Mouse (Mus musculus): ENCODE results near the gene H6pd. TPM values are rescaled to one million over a fixed set of nuclear protein-coding genes. Genes with fewer than 3 reads are reported as not detected.
A peak's percentile ranks its signal among the peaks of the same experiment; 100 is the strongest.

H6pd gene
- polyA plus RNA-seq, 1 experiment from 2014 or later: 1.9 TPM

DNA sequence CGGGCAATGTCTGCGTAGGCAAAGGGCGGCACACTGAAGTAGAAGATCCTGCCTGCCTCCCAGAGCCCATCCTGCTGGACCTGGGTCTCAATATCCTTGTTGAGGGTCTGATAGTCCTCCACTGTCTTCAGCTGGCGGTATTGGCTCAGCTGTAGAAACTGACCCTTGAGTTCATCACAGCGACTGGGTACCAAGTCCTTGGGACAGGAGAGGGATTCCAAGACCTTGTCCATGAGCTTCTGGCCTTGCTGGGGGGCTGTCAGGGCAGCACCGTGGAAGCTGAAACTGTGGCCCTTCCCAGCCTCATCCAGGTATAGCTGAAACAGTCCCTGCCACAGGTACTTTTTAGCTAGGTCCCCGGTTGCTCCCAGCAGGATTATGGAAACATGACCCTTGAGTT is 12.9 kb downstream of the H6pd start:
- peaks cover 9% of the 10 kb centered on the region for H3K27me3 ChIP-seq
- H3K4me1 ChIP-seq (replicated peaks): peaks cover 5% of the 10 kb centered on the region
- H3K4me2 ChIP-seq (replicated peaks): no peak overlapping the region
- no peak for ATAC-seq
- 87% methylated on average over 7 of the region's 7 CpGs for WGBS
- H3K4me3 ChIP-seq (replicated peaks): no peak overlapping the region
- H3K36me3 ChIP-seq: no peaks in the 10 kb centered on the region
- H3K27ac ChIP-seq: no peak overlapping the region
- no peak overlapping the region for H3K9ac ChIP-seq (replicated peaks)
- no peaks in the 10 kb centered on the region for H3K9me3 ChIP-seq

DNA sequence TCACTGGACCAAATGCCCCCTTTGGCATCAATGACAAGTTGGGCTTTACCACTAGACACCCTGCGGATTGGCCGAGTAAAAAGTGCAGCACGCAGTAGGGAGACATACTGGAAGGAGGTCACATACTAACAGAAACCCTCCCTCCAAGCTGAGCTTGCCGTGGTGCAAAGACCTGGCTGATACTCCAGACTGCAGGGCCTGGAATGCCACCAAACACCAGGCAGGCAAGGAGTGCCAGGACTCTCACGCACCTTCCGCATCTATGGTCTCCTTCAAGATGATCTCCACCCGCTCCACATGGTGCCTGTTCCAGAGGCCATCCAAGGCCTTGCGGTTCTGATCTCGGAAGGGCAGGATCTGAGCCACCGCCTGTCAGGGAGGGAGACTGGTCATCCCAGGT is 14.6 kb downstream of the H6pd start:
- no peak for ATAC-seq
- H3K4me1 ChIP-seq (replicated peaks): peaks cover 19% of the 10 kb centered on the region
- no peaks in the 10 kb centered on the region for H3K36me3 ChIP-seq
- H3K9ac ChIP-seq (replicated peaks): no peak overlapping the region
- H3K4me2 ChIP-seq (replicated peaks): no peak overlapping the region
- peaks cover 16% of the 10 kb centered on the region for H3K27me3 ChIP-seq
- WGBS: 90% methylated on average over 10 of the region's 10 CpGs
- H3K4me3 ChIP-seq (replicated peaks): no peak overlapping the region
- H3K27ac ChIP-seq: no peak overlapping the region
- no peaks in the 10 kb centered on the region for H3K9me3 ChIP-seq

DNA sequence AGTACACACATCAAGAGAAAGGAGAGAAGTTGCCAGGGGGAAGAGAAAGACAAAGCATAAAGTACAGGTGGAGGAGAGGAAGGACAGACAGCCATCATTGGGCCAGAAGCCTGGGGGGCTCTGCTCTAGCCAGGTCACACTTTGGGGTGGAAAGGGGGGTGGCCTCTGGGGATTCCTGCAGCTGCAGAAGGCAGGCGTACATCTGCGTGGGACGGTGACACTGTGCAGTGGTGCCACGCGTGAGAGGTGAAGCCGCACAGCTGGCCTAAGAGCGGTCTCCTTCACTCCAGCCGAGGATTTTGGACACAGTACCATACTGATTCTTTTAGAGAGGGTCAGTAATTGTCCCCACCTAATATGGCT is 16.2 kb downstream of the H6pd start:
- no peaks in the 10 kb centered on the region for H3K36me3 ChIP-seq
- no peak overlapping the region for H3K27ac ChIP-seq
- no peak overlapping the region for H3K4me2 ChIP-seq (replicated peaks)
- no peak for ATAC-seq
- no peak overlapping the region for H3K4me3 ChIP-seq (replicated peaks)
- peaks cover 16% of the 10 kb centered on the region for H3K27me3 ChIP-seq
- peaks cover 27% of the 10 kb centered on the region for H3K4me1 ChIP-seq (replicated peaks)
- WGBS: 92% methylated on average over 8 of the region's 8 CpGs
- H3K9me3 ChIP-seq: no peaks in the 10 kb centered on the region
- H3K9ac ChIP-seq (replicated peaks): no peak overlapping the region

DNA sequence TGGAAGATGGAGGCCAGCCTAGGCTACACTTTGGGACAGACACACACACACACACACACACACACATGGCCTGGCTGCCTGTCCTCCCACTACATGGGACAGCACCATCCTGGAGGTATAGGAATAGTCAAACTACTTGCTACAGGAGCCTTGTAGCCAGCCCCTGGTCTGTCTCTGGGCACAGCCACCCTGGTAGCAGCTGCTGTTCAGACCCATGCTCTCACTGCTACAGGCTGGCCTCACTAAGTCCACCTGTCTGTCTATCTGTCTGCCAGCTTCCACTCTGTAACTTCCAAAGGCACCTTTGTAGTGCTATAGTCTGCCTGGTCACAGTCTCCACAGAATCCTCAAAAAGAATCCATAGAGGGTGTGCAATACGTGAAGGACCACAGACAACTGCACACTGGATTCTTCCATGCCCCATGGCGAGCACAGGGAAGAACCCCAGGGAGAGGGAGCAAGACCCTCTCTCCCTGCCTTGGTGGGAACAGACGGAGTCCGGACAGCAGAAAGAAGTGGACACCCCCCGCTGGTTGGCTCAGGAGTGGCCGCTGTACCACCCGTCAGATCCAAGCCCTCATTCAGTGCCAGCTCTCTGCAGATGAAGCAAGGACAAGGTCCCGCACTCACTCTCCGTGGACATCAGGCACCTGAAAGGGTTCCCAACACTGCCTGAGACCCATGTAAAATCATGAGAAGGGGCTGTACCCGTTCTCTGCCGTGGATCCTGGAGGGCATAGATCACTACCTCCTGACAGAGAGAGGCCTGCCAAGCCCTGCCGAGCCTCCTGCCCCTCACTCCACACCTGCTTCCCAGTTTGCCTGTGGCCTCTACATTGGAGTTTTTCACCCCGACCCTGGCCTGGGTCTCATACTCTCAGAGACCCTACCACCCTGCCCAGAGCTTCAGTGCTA is 16.8 kb downstream of the H6pd start:
- 75% methylated on average over 13 of the region's 13 CpGs for WGBS
- no peaks in the 10 kb centered on the region for H3K36me3 ChIP-seq
- H3K27me3 ChIP-seq: peaks cover 16% of the 10 kb centered on the region
- H3K9ac ChIP-seq (replicated peaks): no peak overlapping the region
- no peak overlapping the region for H3K4me2 ChIP-seq (replicated peaks)
- H3K4me1 ChIP-seq (replicated peaks): peaks cover 27% of the 10 kb centered on the region
- no peaks in the 10 kb centered on the region for H3K9me3 ChIP-seq
- no peak for ATAC-seq
- no peak overlapping the region for H3K27ac ChIP-seq
- no peak overlapping the region for H3K4me3 ChIP-seq (replicated peaks)

DNA sequence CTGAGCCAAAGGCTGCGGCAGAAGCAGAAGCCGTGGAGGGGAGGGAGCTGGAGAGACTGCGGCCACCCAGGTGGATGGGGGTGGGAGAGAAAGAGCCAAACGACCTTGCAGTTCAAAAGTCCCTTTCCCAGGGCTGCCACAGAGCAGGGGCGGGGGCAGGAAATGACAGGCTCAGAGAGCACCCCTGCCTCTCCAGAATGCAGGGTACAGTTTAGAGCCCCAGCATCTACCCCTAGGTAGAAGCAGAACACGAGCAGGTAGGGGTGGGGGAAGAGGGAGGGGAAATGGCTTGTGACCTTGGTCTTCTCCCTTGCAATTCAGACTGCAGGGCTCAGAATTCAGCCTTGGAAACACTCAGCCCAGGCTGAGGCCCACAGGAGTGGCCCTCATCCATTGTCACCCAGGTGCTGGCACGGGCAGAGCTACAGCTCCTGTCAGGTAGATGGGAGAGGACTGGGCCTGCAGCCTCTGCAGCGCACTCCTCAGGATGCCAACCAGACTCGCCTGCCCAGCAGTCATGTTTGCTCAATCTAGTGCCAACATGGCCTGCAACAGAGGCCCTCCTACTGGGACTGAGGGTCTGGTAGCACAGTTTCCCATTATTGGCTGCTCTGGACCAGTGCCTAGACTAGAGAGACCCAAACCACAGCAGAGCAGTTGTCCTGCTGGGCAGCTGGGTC is 17.7 kb downstream of the H6pd start:
- peaks cover 27% of the 10 kb centered on the region for H3K4me1 ChIP-seq (replicated peaks)
- no peak for ATAC-seq
- peaks cover 16% of the 10 kb centered on the region for H3K27me3 ChIP-seq
- 32% methylated on average over 9 of the region's 9 CpGs for WGBS
- H3K9me3 ChIP-seq: no peaks in the 10 kb centered on the region
- H3K27ac ChIP-seq: no peak overlapping the region
- H3K4me2 ChIP-seq (replicated peaks): no peak overlapping the region
- H3K4me3 ChIP-seq (replicated peaks): no peak overlapping the region
- no peak overlapping the region; the same call in 1 of the 2 replicates for H3K9ac ChIP-seq (replicated peaks)
- H3K36me3 ChIP-seq: no peaks in the 10 kb centered on the region

DNA sequence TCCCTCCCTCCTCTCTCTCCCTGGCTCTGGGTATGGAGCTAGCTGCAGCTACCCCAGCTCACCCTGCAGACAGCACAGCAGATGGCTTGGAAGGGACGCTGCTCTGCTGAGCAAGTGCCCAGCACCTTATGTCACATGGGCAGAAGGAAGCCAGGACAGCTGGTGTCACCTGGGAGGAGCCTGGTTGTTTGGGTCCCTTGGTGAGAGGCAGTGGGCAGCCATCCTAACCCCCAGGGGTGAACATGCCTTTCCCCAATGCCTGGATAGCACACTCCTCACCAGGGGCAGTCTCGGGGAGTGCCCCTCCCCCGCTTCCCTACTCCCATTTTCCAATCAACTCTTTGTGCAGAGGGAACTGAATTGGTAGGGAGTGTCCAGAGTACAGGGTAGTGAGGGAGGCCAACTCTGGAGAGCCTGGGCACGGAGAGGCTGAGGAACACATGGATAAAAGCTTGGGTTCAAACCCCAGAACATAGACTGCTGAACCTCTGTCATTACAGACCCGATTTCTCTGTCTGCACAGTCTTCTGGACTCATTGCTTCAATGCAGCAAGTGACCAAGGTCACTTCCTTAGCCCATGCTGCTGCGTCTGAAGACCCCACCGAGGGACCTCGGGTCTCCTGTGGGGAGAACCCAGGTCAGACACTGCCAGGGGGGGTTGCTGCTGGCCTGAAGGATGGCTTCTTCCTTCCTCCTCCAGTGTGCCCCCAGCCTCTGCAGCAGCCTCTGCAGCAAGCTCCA is 18.4 kb downstream of the H6pd start:
- 10% methylated on average over 8 of the region's 8 CpGs for WGBS
- Histone ChIP-seq H3K9me3 (no peaks in the 10 kb centered on the region), H3K4me3 (replicated peaks) (no peak overlapping the region), H3K4me1 (replicated peaks) (peaks cover 27% of the 10 kb centered on the region), H3K36me3 (no peaks in the 10 kb centered on the region), H3K9ac (replicated peaks) (no peak overlapping the region; the same call in 1 of the 2 replicates), H3K27ac (no peak overlapping the region), H3K27me3 (peaks cover 16% of the 10 kb centered on the region), H3K4me2 (replicated peaks) (no peak overlapping the region)
- peak; percentile 70 for ATAC-seq

DNA sequence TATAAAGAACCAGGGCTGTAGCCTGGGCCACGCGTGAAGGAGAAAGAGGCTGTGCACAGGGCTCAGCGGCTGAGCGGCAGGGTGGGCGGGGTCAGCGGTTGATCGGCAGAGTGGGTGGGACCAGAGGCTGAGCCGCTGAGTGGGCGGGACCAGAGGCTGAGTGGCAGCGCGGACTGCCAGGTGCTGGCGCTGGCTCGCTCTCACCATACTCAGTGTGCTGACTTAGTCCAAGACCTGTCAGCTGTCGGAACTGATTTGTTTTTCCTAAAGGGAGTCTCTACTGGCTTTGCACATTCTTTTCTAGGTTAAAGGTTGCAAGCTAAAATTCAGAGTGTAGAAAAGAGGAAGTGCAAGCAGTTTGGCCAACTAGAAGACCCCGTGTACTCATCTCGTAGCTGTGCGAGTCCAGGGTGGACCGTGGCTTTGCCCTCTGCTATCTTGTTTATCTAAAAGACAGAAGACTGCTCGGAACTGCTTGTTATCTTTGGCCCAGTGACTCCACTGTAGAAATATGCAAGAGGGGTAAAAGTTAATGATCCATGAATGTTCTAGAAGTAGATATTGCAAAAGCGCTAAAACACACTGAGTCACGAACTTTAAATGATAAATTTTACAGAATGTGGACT is 19.8 kb downstream of the H6pd start:
- Histone ChIP-seq H3K9me3 (no peaks in the 10 kb centered on the region), H3K4me2 (replicated peaks) (peak overlapping the region; percentile 52), H3K27me3 (peaks cover 16% of the 10 kb centered on the region), H3K27ac (peak overlapping the region; percentile 14; the same call in 1 of the 2 replicates), H3K36me3 (no peaks in the 10 kb centered on the region), H3K4me1 (replicated peaks) (peaks cover 27% of the 10 kb centered on the region), H3K9ac (replicated peaks) (peak overlapping the region; percentile 34; the same call in 1 of the 2 replicates), H3K4me3 (replicated peaks) (peak overlapping the region; percentile 21)
- peak; percentile 93 for ATAC-seq
- WGBS: 11% methylated on average over 21 of the region's 21 CpGs

DNA sequence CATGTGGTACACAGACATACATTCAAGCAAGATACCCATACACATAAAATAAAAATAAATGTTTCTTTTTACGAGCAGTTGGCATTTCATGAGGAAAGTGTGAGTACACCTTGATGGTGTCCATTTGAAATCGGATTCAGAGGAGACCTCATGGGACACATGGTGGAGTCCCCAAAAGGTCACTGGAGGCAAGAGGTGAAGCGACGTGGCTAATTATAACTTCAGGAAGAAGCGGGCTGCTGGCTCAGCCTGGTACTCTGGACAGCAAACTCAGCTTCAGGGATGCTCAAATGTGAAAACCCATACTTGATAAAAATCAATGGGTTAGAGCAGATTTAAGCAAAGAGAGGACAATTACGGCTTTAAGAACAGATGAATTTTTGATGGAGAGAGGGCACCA is 20.5 kb downstream of the H6pd start:
- Histone ChIP-seq H3K9ac (replicated peaks) (no peak overlapping the region), H3K4me2 (replicated peaks) (peak overlapping the region; percentile 52), H3K4me3 (replicated peaks) (peak overlapping the region; percentile 21), H3K36me3 (no peaks in the 10 kb centered on the region), H3K27ac (0 out of 2 replicates have a peak overlapping the region, but pooled peaks have one; percentile 14), H3K27me3 (peaks cover 16% of the 10 kb centered on the region), H3K4me1 (replicated peaks) (peaks cover 27% of the 10 kb centered on the region), H3K9me3 (no peaks in the 10 kb centered on the region)
- 73% methylated on average over 6 of the region's 6 CpGs for WGBS
- ATAC-seq: no peak

DNA sequence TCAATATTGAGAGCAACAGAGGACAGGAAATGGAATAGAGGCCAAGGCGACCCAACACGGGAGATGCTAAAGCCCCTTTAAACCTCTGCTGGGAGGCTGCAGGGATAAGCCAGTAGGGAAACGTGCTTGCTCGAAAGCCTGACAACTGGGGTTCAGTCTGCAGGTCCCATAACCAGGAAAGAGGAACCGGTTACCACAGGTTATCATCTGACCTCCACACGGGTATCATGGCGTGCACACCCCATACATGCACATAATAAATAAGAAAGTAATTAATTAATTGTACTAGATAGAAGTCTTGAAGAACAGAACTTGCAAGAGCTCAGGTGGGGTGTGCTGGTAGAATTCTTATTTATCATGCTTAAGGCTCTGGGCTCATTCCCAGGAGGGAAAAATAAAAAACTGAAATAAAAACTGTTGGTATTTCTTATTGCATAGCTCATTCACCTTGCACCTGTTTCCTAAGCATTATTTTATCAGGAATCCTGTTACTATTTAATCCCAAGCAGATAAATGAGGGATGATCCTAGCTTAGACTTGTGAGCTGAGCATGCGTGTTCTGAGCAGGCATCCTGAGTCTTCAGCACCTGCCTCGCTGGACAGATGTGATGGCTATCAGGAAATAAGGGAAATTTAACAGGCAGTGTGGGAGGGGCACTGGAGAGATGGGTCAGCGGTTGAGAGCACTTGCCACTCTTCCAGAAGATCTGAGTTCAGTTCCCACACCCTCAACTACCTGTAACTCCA is 22.0 kb downstream of the H6pd start:
- ATAC-seq: no peak
- Histone ChIP-seq H3K4me3 (replicated peaks) (no peak overlapping the region), H3K27ac (no peak overlapping the region), H3K9me3 (no peaks in the 10 kb centered on the region), H3K4me1 (replicated peaks) (peaks cover 27% of the 10 kb centered on the region), H3K4me2 (replicated peaks) (no peak overlapping the region), H3K27me3 (peaks cover 16% of the 10 kb centered on the region), H3K9ac (replicated peaks) (no peak overlapping the region), H3K36me3 (no peaks in the 10 kb centered on the region)
- WGBS: 75% methylated on average over 10 of the region's 10 CpGs

DNA sequence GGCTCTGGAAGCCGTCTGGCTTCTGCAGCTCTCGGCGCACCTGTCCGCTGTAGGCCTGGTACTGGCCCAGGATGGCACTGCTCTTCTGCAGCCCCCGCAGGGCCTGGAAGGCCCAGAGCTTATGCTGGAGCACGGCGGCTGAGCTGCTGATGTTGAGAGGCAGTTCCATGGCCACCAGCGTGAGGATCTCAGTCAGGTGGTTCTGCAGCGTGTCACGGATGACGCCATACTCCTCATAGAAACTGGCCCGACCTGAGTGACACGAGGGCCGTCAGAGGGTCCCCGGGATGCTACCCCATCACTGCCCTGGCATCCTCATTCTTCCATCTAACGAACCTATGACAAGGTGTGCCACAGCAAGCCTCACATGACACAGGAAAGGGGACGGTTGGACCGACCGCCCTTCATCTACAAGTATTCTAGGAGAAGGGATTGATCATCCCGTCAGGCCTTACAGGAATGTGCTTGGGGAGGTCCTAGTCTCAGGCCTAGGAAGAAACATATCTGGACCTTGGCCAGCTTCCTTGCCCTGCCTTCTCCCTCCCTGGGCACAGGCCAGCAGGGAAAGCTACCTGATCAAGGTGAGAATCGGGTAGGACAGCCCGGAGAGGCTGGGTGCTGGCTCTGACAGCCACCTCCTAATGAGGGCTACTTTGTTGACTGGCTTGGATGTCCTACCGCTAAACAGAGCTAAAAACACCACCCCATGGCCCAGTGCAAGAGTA is 24.7 kb downstream of the H6pd start:
- Histone ChIP-seq H3K9me3 (no peaks in the 10 kb centered on the region), H3K4me3 (replicated peaks) (no peak overlapping the region), H3K9ac (replicated peaks) (no peak overlapping the region), H3K36me3 (no peaks in the 10 kb centered on the region), H3K4me2 (replicated peaks) (no peak overlapping the region), H3K4me1 (replicated peaks) (peaks cover 14% of the 10 kb centered on the region), H3K27ac (no peak overlapping the region), H3K27me3 (peaks cover 1% of the 10 kb centered on the region; the same call in 1 of the 2 replicates)
- ATAC-seq: no peak
- WGBS: 92% methylated on average over 23 of the region's 23 CpGs

All from midbrain, embryonic 13.5 days (tissue).